Mouse (Mus musculus) brain, embryonic 18.5 days (tissue): ENCODE results near the gene Pth1r.

ENCODE experiments used
- DNase-seq: peaks from one replicate; pipeline ENCODE4 v3.0.0-alpha.2; 2012; ENCODE audit warnings: low read depth, low spot score

Pth1r gene

DNA sequence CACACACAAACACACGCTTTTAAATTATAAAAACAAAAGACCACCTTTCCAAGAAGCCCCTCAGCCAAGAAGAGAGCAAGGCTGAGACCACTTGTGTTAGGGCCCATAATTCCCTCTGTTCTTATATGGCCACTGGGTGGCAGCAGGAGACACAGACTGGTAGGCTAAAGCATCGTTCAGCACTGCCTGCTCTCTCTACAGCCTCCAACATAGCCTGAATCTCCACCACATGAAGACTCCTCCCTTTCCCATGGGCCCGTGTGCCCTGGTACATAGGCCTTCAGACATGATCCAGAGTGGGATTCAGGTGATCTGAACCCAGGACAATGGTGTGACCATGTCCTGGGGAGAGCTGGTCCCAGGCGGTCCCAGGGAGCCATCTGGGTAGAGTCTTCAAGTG is 30.2 kb downstream of the Pth1r start:
- no peak for DNase-seq

GRCm38 (mm10) chr9:110715426-110715825 is 31.5 kb downstream of the Pth1r start:
- DNase-seq = no peak

- DNase-seq = no peak
Observed at GRCm38 (mm10) chr9:110713389-110713788, 33.6 kb downstream of the Pth1r start.

GRCm38 (mm10) chr9:110712545-110712944 is 34.4 kb downstream of the Pth1r start:
- no peak for DNase-seq

DNA sequence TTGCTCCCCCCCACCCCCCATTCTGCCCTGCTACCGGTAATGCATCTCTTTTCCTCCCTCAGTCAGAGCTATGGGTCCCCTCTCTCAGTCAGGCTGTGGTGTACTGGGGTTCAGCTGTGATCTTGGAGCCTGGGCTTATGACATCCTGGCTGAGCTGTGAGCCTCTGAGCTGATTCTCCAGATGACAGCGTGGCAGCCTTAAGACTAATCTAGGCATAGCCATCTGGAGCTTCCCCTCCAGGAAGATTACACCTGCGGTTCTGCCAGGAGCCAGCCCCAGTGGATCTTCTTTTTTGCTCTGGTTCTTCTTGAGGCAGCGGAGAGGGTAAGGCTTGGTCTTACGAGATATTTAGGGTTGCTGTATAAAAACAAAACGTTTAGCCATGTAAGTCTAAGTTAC is 34.9 kb downstream of the Pth1r start:
- DNase-seq = no peak

- no peak for DNase-seq
Observed at GRCm38 (mm10) chr9:110711532-110711931, 35.4 kb downstream of the Pth1r start.

- DNase-seq = no peak
Observed at GRCm38 (mm10) chr9:110709640-110710258, 37.2 kb downstream of the Pth1r start.

- DNase-seq = no peak
Observed at GRCm38 (mm10) chr9:110706784-110707183, 40.2 kb downstream of the Pth1r start.

DNA sequence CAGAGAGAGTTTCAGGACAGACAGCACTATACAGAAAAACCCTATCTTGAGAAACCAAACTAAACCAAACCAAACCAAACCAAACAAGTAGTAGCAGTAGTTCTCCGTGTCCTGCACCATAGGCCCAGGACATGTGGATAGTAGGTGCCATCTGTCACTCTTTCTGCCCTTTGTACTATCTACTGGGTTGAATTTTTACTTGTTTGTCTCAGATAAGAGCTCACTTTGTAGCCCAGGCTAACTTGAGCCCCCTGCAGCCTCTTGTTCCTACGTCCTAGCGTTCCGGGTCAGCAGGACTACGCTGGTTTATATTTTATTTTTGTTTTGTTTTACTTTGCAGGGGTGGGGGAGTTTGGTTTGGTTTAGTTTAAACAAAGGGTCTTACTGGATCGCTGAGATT is 43.0 kb downstream of the Pth1r start:
- no peak for DNase-seq

GRCm38 (mm10) chr9:110702848-110703247 is 44.1 kb downstream of the Pth1r start:
- no peak for DNase-seq

DNA sequence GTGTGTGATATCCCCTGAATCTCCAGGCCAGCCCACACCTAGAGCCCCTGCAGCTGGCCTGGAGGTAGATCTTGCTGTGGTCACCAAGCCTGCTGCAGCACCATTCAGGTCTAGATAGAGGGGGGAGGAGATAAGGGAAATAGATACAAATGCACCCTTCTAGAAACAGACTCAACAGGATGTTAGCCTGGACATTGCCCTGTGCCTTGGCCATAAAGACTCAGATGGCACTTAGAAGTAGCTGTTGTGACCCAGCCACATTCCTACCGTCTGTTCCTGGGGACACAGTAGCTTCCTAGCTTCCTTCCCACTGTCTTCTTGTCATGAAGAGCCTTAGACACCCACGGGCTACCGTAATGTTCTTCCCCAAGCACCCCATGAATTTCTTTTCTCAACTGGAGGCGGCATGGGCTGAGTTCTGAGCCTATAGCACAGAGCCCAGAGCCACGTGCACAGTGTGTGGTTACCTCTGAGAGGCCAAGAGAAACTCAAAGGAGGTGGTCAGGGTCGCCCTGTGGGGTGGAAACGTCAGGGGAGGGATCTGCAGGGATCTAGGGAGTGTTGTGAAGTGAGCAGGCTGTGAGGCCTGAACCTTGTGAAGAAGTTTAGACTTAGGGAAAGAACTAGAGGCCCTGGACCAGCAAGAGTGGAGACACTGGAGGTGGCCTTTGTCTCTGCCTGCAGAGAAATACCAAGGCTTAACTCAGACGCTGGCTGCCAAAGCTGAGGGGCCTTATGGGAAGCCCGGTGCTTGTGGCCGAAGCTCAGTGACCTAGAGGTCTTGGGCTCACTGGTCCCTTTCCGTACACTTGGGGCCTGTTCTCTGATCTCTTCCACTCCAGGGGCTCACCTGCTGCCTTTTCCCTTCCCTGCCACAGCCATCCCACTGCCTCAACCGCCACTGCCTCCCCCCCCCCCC is 45.6 kb downstream of the Pth1r start:
- no peak for DNase-seq

GRCm38 (mm10) chr9:110699574-110699973 is 47.4 kb downstream of the Pth1r start:
- no peak for DNase-seq

- no peak for DNase-seq
Observed at GRCm38 (mm10) chr9:110697465-110697864, 49.5 kb downstream of the Pth1r start.

GRCm38 (mm10) chr9:110696427-110696826 is 50.5 kb downstream of the Pth1r start:
- DNase-seq = no peak

- no peak for DNase-seq
Observed at GRCm38 (mm10) chr9:110695165-110695755, 51.7 kb downstream of the Pth1r start.

- DNase-seq = no peak
Observed at GRCm38 (mm10) chr9:110689261-110689779, 57.6 kb downstream of the Pth1r start.

DNA sequence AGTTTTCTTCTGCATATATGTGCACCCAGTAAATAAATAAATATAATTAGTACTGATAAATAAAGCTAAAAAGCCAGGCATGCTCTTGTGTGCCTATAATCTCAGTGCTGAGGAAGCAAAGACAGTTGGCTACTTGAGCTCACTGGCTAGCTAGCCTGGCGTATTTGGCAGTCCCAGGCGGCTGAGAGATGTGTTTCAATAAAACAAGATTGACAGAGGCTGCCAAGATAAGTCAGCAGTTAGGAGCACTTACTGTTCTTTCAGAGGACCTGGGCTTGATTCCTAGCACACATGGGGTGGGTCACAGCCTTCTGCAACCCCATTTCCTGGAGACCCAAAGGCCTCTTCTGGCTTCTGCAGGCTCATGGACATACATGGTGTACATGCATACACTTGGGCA is 59.1 kb downstream of the Pth1r start:
- no peak for DNase-seq

GRCm38 (mm10) chr9:110687061-110687460 is 59.9 kb downstream of the Pth1r start:
- DNase-seq = no peak

DNA sequence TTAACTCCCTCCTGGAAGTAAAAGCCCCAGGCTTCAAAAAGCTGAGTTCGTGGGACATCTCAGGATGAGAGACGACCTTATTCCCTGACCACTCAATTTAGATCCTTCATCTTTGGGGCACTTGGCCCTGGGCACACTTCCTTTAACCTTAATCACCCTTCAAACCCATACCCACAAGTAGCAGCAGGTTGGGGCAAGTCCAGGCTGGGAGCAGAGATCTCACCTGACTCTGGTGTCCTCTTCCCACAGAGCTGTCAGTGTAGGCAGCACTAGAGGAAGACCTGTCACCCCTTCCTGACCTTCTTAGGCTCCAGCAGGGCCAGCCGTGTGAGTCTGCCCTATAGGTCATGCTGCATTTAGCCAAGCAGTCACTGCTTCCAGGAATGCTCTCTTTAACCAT is 60.5 kb downstream of the Pth1r start:
- DNase-seq = no peak

DNA sequence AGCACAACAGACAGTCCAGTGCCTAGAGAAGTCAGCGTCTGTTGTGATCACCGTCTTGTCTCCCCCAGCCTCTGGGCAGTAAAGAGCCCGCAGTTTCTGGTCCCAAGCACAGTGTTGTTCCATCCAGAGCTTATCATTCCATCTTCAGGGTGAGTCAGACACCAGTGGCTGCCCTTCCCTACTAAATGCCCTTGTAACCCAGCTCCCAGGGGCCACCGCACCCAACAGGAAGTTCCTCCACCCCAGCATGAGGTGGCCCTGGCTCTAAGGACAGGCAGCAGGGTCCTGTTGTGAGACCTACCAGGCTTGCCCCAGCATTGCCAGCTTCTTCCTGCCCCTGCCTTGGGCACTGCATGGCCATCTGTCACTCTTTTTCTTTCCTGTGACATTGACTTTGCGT is 61.4 kb downstream of the Pth1r start:
- no peak for DNase-seq

DNA sequence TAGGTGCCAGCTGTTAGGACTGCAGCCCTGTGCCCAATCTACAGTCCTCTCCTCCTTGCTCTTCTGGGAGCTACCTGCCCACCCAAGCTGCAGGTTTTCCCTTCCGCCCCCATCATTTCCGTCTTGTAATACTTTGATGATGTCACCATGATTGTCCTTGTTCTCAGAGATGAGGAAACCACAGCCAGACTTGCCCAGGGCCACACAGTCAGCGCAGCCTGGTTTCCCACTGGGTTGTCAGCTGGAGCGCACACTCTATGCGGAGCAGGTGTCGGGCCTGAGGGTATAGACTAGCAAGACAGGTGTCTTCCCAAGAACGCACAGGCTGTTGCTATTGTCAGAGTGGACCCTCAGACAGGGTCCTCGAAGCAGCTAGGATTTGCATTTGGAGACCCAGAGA is 61.8 kb downstream of the Pth1r start:
- DNase-seq = no peak

DNA sequence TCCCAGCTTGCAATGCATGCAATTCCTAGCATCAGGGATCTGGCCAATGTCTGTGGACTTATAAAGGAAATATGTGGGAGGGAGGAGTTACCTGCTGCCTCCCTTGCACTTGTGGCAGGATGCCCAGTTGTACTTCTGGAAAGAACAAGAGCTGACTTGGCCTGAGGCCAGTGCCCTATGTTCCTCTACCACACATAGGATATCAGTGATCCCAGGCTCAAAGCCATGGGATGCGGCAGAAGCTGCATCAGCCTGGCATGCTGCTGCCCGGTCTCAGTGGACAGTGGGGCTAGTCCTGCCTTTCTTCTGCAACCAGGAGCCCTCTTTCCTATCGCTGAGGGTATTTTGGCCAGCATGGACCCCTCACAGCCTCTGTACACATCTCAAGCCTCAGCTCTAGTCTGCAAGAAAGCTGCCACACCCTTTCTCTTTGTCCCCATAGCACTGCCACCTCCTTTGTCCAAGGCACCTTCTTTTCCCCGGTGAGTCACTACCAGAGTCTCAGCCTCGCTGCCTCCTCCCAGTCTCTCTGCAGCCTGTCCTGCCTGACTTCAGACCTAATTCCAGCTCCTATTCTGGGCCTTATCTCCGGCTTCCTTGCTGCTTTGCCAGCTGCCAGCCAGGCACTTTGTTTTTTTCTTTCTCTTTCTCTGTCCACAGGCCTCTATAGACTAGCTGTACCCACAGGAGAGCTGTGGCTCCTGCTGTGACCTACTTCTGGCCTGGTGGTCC is 62.7 kb downstream of the Pth1r start:
- DNase-seq = peak; percentile 8
